Mouse (Mus musculus) thymus, adult 2 months (tissue): Measurements from ENCODE around the gene 5730522E02Rik. TPM values are rescaled to one million over a fixed set of nuclear protein-coding genes. Genes with fewer than 3 reads are reported as not detected.

ENCODE experiments used
- DNase-seq: peaks from one replicate; pipeline ENCODE4 v3.0.0; 2021
- H3K27ac ChIP-seq: fragments of 200-500 bp; 2 replicates; pipeline ENCODE4 v1.5.1; 2012; ENCODE audit warnings: low read length, control low read depth; ENCODE audit not compliant: control insufficient read depth, insufficient read depth
- H3K27me3 ChIP-seq: fragments of 200-500 bp; 2 replicates; pipeline ENCODE4 v1.6.1; 2012; ENCODE audit warnings: mild to moderate bottlenecking, low read length, moderate library complexity, mixed read lengths; ENCODE audit not compliant: control insufficient read depth, insufficient read depth
- H3K36me3 ChIP-seq: fragments of 200-500 bp; 2 replicates; pipeline ENCODE4 v1.6.1; 2012; ENCODE audit warnings: mild to moderate bottlenecking, low read length, moderate library complexity; ENCODE audit not compliant: control insufficient read depth, insufficient read depth
- H3K4me1 ChIP-seq: fragments of 200-500 bp; replicated peaks from 2 replicates; pipeline ENCODE4 v1.6.1; 2012; ENCODE audit warnings: low read length; ENCODE audit not compliant: control insufficient read depth, insufficient read depth
- H3K4me3 ChIP-seq: fragments of 200-500 bp; 2 replicates; pipeline ENCODE4 v1.5.1; 2012; ENCODE audit warnings: mild to moderate bottlenecking, low read length, control low read depth, moderate library complexity; ENCODE audit not compliant: control insufficient read depth, insufficient read depth
- CTCF ChIP-seq: fragments of 200-500 bp; IDR thresholded peaks from 2 replicates; pipeline ENCODE4 v1.5.1; 2012; ENCODE audit warnings: mild to moderate bottlenecking, control low read depth, low read length, moderate library complexity, borderline replicate concordance; ENCODE audit not compliant: control insufficient read depth, poor library complexity, insufficient read depth; ENCODE audit errors: extremely low read depth
- POLR2A ChIP-seq: fragments of 200-500 bp; IDR thresholded peaks from 2 replicates; pipeline ENCODE4 v1.6.1; 2012; ENCODE audit warnings: mild to moderate bottlenecking, low read length, control low read depth, moderate library complexity; ENCODE audit not compliant: control insufficient read depth, poor library complexity, insufficient read depth; ENCODE audit errors: extremely low read depth
- WGBS: fragments of 180-500 bp; shearing (Covaris S2); methylation state at CpG from one replicate; pipeline ENCODE4 v1.1.7; 2018; 5-methylcytosine and 5-hydroxymethylcytosine counted together
- polyA plus RNA-seq: library from polyadenylated mRNA; depleted of rRNA; stranded (reverse); fragments of >200 nt; gene quantifications from 2 replicates; pipeline ENCODE4 v1.2.3, GENCODE M21; 2012; rRNA removed

Gene 5730522E02Rik
- polyA plus RNA-seq, 1 experiment, result 0.23 TPM

DNA sequence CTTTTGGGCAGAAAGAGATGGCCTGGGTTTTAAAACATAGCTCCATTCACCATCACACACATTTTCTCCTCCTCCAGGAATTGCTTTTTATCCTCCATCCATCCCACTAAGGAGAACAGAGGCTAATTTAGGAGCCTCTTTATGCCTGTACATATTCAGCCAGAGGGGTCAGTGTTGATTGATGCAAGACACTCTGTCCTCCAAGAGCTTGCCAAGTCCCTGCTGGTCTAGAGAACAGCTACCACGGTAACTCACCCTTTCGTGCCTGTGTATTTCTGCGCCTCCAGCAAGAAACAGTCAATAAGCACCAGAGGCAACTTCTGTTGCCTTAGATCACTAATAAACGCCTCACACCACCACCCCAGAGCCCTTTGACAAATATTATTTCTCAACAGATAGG is 620.3 kb downstream of the 5730522E02Rik start:
- no peak for DNase-seq
- TF ChIP-seq CTCF (no peak), POLR2A (no peak)
- Histone ChIP-seq H3K4me1 (no peaks in the 10 kb centered on the region), H3K27me3 (no peaks in the 10 kb centered on the region), H3K36me3 (no peaks in the 10 kb centered on the region), H3K4me3 (no peak overlapping the region), H3K27ac (no peak overlapping the region)
- WGBS, result 88% methylated on average over 4 of the region's 4 CpGs

- H3K4me1 ChIP-seq, result no peaks in the 10 kb centered on the region
- WGBS, result 68% methylated on average over 1 of the region's 1 CpGs
- DNase-seq, result no peak
- no peaks in the 10 kb centered on the region for H3K27me3 ChIP-seq
- no peak overlapping the region for H3K27ac ChIP-seq
- no peaks in the 10 kb centered on the region for H3K36me3 ChIP-seq
- no peak overlapping the region for H3K4me3 ChIP-seq
- TF ChIP-seq POLR2A (no peak), CTCF (no peak)
These were observed 621.1 kb downstream of the 5730522E02Rik start for GRCm38 (mm10) chr11:25589509-25589908.

DNA sequence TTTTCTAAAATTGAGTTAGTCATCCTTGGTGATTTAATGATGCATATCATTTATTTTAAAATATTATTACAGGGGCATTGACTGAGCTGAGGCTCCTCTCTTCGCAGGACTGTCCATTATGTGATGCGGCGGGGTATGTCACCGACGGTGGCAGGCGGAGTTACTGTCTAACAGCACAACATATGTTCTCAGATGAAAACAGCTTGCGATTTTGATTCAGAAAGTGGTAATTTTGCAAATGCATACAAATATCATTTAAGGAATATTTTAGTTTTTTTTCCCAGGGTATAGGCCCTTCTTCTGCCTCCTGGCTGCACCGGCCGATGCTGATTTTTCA is 636.5 kb downstream of the 5730522E02Rik start:
- H3K4me3 ChIP-seq, result no peak overlapping the region
- DNase-seq, result no peak
- no peaks in the 10 kb centered on the region for H3K4me1 ChIP-seq
- no peaks in the 10 kb centered on the region for H3K27me3 ChIP-seq
- 98% methylated on average over 9 of the region's 9 CpGs for WGBS
- no peak overlapping the region for H3K27ac ChIP-seq
- no peaks in the 10 kb centered on the region for H3K36me3 ChIP-seq
- TF ChIP-seq CTCF (no peak), POLR2A (no peak)

DNA sequence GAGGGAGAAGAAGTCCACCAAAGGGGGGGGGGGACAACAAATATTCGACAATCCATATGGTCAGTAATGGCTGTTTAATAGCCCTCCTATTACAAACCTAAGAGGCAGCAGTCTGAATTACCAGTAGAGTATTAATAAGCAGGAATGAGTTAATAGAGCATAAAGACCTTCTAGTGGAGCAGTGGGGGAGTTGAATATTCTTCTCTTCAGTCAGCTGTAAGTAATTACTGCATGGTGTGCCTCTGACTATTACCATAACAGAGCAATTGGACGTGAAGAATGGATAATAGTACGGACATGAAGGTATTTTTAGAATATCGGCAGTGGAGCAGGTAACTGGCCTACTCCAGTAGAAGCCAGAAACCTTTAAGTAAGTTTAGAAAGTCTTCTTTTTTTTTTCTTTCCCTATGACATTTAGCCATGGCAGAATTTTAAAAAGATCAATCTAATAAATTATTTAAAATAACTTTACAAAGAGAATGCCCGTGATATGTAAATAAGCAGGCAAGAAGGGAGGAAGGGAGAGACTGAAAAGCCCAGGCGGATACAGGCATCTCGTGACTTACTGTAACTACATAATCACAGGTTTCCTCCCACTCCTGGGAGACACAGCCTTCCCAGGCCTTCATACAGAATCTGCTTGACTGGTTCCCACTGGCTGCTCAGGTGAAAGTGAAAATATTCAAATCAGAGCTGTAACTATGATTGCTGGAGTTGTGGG is 637.0 kb downstream of the 5730522E02Rik start:
- Histone ChIP-seq H3K4me3 (no peak overlapping the region), H3K27me3 (no peaks in the 10 kb centered on the region), H3K4me1 (no peaks in the 10 kb centered on the region), H3K27ac (no peak overlapping the region), H3K36me3 (no peaks in the 10 kb centered on the region)
- 88% methylated on average over 7 of the region's 7 CpGs for WGBS
- no peak for DNase-seq
- TF ChIP-seq CTCF (no peak), POLR2A (no peak)

GRCm38 (mm10) chr11:25571396-25571795 is 639.2 kb downstream of the 5730522E02Rik start:
- no peak overlapping the region for H3K4me3 ChIP-seq
- no peak for TF ChIP-seq POLR2A
- no peak for TF ChIP-seq CTCF
- WGBS, result 85% methylated on average over 2 of the region's 2 CpGs
- no peaks in the 10 kb centered on the region for H3K36me3 ChIP-seq
- H3K4me1 ChIP-seq, result no peaks in the 10 kb centered on the region
- no peaks in the 10 kb centered on the region for H3K27me3 ChIP-seq
- H3K27ac ChIP-seq, result no peak overlapping the region
- DNase-seq, result no peak

Other genes with a start within 250 kb of the 5730522E02Rik start
- 4.0 and 4.7 TPM in 2 replicates for gene Fancl, start 175.4 kb upstream of the 5730522E02Rik start, polyA plus RNA-seq